Mouse (Mus musculus) skeletal muscle tissue, adult 2 months (tissue): ENCODE data around the gene Plvap.

Experiments
- DNase-seq: peaks from one replicate; pipeline ENCODE4 v3.0.0-alpha.2; 2012; ENCODE audit warnings: low read depth, low spot score

Gene Plvap

GRCm38 (mm10) chr8:71526272-71526671, 14.7 kb upstream of the Plvap start:
- DNase-seq, result no peak

DNA sequence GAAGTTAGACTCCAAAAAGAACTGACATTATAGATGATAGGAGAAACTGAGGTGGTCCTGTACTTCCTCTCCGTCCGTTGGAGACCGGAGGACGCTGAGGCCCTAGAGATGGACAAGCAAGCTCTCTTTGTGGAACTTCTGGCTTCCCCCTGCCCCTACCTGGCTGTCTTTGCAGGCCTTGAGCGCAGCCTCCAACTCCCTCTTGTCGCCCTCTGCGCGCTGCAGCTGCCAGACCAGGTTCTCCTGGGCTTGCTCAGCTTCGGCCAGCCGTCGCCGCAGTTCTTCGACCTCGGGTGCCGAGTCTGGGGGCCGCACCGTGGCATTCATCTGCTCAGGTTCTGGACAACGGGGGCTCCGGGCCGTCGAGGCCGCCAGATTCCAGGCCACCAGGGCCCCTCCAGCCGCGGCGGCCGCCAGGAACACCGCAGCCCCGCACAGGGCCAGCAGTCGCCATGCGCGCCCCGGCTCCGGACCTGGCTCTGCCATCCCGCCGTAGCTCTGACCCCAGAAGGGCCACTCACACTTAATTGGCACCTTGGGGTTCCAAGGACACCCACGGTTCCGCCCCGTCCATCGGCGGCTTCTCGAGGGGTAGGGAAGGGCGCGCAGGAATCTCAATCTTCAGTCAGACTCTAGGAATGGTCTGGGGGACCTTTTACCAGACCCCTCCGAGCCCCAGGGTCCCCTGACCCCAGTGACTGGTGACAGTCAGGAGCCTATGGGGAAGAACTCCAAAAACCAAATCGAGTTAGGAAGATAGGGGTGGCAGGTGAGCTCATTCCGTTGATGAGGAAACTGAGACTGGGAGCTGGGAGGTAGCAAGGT, 13.9 kb upstream of the Plvap start, which contains the start of gene Ccdc194:
TSS of gene Ccdc194 (minus strand) at position 486 of the 825 bp plus-strand sequence.
- DNase-seq, result no peak

DNA sequence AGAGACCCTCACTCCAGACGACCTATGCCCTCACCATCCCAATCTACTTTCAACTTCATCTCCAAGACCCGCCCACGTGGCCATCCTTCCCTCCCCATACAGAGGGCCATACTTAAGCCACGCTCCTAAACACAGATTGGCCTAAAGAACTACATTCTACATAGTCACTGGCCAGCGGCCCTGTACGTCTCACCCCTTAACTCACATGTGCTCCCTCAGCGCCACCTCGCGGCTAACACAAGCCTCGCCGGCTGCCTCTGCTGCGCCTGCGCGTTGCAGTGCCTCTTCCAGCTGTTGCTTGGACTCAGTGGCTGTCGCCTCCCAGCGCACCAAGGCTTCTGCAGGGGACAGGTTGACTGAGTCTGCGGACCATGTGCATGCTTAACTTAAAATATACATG, 10.1 kb upstream of the Plvap start:
- peak; percentile 93 for DNase-seq

- DNase-seq, result peak; percentile 54
These were observed 7.7 kb upstream of the Plvap start for GRCm38 (mm10) chr8:71519037-71519825.

- no peak for DNase-seq
These were observed 5.2 kb upstream of the Plvap start for GRCm38 (mm10) chr8:71516786-71517185.

GRCm38 (mm10) chr8:71515043-71515442, 3.5 kb upstream of the Plvap start:
- DNase-seq, result no peak

DNA sequence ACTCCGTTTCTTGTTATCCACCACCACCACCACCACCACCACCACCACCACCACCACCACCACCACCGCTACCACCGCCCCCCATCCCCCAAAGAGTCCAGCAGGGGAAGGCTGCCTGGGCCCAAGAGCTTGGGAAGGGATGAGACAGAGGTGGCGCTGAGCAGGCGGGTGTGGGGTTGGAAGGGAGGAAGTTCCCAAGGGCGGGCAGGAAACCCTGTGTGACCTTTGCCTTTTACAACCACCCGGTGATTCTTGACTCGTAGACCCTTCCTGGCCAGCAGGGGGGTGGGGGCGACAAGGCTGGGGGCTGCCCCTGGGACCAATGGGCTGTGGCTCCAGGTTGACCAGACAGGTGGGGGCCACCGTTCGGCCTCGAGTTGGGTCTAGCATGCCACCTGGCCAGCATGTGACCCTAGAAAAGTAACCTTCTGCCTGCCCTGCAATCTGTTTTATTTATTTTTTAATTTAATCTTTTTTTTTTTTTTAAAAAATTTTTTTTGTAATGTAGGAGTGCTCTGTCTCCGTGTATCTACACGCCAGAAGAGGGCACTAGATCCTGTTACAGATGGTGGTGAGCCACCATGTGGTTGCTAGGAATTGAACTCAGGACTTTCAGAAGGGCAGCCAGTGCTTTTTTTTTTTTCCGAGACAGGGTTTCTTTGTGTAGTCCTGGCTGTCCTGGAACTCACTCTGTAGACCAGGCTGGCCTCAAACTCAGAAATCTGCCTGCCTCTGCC, 1.6 kb upstream of the Plvap start:
- no peak for DNase-seq

DNA sequence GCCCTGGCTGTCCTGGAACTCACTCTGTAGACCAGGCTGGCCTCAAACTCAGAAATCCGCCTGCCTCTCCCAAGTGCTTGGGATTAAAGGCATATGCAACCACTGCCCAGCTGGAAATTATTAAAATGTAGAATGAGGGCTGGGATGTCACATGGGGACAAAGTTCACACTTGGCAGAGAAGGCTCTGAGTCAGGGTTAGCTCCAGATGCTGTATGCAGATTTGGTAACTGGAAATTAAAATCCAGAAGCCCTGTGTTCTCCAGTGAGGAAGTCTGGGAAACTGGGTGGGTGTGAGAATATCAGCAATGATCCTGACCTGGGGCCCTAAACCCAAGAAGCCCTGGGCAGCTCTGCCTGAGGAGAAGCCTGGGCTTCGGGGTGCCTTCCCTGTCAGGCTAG, 2.2 kb downstream of the Plvap start:
- DNase-seq, result no peak

- DNase-seq, result peak; percentile 87
These were observed 3.9 kb downstream of the Plvap start for GRCm38 (mm10) chr8:71507589-71508104.

- DNase-seq, result no peak
These were observed 5.6 kb downstream of the Plvap start for GRCm38 (mm10) chr8:71505979-71506378.

DNA sequence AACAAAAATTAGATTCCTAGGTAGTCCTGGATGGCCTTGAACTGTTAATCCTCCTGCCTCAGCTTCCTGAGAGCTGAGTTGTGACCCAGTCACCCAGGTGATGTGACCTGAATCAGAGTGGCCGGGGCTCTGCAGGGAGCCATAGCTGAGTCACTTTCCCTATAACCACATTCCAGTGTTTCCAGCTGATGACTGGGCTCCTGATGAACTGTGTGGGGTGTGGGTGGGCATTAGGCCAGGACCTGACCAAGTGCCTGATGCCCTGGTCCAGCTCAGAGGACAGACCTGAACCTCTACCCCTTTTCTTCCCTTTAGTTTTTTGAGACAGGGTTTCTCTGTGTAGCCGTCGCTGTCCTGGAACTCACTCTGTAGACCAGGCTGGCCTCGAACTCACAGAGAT, 6.2 kb downstream of the Plvap start:
- no peak for DNase-seq

DNA sequence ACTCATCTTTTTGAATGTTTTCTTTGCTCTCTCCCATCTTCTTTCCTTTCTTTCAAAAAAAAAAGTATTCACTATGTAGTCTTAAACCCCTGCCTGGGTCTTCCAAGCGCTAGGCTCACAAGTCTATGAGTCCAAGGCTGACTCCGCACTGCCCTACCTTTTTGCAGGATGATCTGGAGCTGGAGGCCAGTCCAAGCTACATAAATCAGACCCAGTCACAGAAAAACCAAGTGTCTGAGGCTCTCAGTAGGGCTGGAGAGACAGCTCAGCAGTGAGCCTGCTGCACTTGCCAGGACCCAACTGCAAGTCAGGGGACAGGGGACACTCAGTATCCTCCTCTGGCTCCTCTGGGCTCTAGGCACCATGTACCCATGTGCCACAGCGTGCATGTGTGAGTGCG, 7.2 kb downstream of the Plvap start:
- no peak for DNase-seq

DNA sequence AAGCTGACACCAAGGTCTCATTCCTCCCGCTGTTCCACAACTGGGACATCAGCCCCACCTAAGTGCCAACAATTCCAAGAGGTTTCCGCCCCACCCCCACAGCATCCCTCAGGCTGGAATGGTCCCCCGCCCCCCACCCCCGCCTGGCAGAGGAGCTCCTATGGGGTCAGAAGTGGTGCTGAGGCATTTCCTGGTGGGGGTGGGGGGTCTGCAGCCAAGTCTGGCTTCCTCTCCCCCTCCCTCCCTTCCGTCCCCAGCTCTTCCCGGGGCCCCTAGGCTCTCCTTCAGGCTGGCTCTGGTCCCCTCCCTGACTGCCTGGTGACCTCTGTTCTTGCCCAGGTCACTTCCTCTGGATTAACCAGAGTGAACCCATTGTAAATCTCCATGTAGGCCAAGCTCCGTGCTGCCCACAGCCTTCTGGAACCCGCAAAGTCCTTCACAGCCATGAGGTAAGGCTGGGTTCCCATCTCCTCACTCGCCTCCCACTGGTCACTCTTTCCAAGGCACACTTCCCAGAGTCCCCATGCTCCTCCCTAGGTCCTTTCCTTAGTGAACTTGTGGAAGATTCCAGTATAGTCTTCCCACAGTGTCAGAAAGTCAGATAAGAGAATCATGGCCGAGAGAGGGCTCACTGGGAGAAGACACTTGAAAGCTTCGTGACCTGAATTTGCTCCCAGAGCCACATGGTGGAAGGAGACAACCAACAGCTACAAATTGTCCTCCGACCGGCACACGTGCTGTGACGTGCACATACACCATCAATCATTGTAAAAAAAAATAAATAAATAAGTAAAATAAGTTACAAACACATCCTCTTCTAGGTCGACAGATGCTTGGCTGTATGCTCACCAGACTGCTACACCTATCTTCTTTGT, 12.5 kb downstream of the Plvap start:
- DNase-seq, result no peak

DNA sequence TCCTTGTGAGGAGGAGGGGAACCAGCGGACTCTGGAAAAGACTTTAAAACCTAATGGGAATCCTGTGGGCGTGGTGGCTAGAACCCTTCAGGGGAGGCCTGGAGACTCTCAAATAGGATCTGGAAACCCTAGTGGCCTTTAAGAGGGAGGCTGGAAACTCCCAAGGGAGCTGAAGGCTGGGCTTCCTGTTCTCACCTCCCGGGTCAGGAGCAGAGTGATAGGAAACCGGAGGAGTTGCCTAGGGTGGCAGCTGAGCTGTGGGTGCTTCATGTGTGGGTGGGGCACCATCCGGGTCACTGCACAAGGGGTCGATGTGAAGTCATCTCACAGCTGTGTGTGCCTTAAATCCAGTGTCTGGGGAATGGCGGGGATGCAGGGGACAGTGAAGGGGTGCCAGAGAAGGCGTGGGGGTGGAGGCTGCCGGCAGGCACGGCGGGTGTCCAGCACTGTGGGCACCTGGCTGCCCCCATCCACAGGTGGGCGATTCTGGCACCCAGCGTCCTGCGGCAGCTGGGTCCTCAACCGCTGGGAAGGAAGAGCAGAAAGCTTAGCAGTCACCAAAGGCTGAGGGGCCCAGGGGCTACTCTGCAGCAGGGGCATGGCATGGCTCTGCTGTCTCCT, 13.6 kb downstream of the Plvap start:
- no peak for DNase-seq

GRCm38 (mm10) chr8:71497077-71497645, 14.4 kb downstream of the Plvap start:
- no peak for DNase-seq

DNA sequence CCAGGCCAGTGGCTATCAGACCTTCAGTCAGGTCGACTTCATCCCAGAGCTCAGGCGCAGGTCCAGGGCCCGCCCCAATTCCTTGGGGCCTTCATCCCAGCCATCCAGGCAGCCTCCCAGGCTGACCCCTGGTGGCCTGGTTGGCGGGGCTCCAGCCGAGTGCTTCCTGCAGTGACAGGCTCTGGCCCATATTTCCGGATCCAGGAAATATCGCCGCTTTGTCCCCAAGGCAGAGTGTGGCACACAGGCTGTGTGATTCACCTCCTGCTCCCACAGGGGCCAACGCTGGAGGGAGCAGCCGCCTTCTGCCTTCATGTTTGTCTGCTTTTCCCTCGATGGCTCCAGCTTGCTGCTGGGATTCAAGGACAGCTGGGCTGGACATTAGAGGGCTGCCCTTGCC, 15.1 kb downstream of the Plvap start:
- DNase-seq, result peak; percentile 82

GRCm38 (mm10) chr8:71495811-71496210, 15.7 kb downstream of the Plvap start:
- DNase-seq, result no peak

DNA sequence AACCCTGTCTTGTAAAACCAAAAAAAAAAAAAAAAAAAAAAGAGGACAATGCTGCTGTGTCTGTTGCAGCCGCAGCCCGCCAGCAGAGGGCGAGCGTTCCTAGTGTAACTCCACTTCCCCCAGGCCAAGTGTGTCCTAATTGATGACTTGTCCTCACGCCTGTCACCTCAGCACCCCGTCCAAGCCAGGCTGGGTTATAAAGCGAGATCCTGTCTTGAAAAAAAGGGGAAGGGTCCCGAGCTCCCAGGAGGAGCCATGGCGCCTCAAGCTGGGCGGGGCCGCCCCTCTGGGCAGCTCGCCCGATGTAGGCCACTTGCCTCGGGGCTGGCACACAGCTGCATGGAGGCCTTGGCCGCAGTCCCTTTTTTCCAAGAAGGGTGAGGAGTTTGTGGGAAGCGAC, 16.5 kb downstream of the Plvap start:
- peak; percentile 77 for DNase-seq

- DNase-seq, result peak; percentile 94
These were observed 23.1 kb downstream of the Plvap start for GRCm38 (mm10) chr8:71488454-71488853.
